Mouse (Mus musculus) gastrocnemius, postnatal 4 days (tissue): ENCODE measurements at regions not wholly inside any gene's neighbourhood (a gene's known extent, or its start where the extent isn't known, plus 50 kb on each side); places are given as distances from the start of the nearest gene placed in this dataset.

Experiments used
- DNase-seq, 2 experiments: peaks; one replicate each; pipeline ENCODE4 v3.0.0; 2021 to 2022; ENCODE audit warnings: low spot score in 2 of 2, mixed read lengths in 2 of 2

- no peak for DNase-seq
These were observed 1514.0 kb upstream of the Lrrc6 start for GRCm38 (mm10) chr15:68014605-68015305.

- DNase-seq = no peak
These were observed 1510.5 kb upstream of the Lrrc6 start for GRCm38 (mm10) chr15:68011162-68011561.

GRCm38 (mm10) chr15:68010189-68010588 is 1509.5 kb upstream of the Lrrc6 start:
- DNase-seq = no peak

- DNase-seq = no peak
These were observed 1504.1 kb upstream of the Lrrc6 start for GRCm38 (mm10) chr15:68004798-68005197.

GRCm38 (mm10) chr15:67996532-67996931 is 1495.8 kb upstream of the Lrrc6 start:
- no peak for DNase-seq

GRCm38 (mm10) chr15:67989428-67990272 is 1488.9 kb upstream of the Lrrc6 start:
- no peak for DNase-seq

GRCm38 (mm10) chr15:67987941-67988340 is 1487.2 kb upstream of the Lrrc6 start:
- no peak for DNase-seq

- peak in 1 of 2 experiments; percentile 14 for DNase-seq
These were observed 1482.5 kb upstream of the Lrrc6 start for GRCm38 (mm10) chr15:67983253-67983652.

- DNase-seq = no peak
These were observed 1481.2 kb upstream of the Lrrc6 start for GRCm38 (mm10) chr15:67981876-67982275.

- no peak for DNase-seq
These were observed 1478.7 kb upstream of the Lrrc6 start for GRCm38 (mm10) chr15:67979451-67979850.

GRCm38 (mm10) chr15:67977210-67977609 is 1476.5 kb upstream of the Lrrc6 start:
- no peak for DNase-seq

- DNase-seq = no peak
These were observed 1471.3 kb upstream of the Lrrc6 start for GRCm38 (mm10) chr15:67971998-67972397.

GRCm38 (mm10) chr15:67954216-67954615 is 1453.5 kb upstream of the Lrrc6 start:
- DNase-seq = no peak

- no peak for DNase-seq
These were observed 1449.8 kb upstream of the Lrrc6 start for GRCm38 (mm10) chr15:67950281-67951040.

GRCm38 (mm10) chr15:67944330-67945082 is 1443.8 kb upstream of the Lrrc6 start:
- no peak for DNase-seq

GRCm38 (mm10) chr15:67943046-67943445 is 1442.3 kb upstream of the Lrrc6 start:
- DNase-seq = no peak

GRCm38 (mm10) chr15:67940510-67940909 is 1439.8 kb upstream of the Lrrc6 start:
- DNase-seq = no peak

GRCm38 (mm10) chr15:67924885-67925284 is 1424.2 kb upstream of the Lrrc6 start:
- no peak for DNase-seq

GRCm38 (mm10) chr15:67907034-67907433 is 1406.3 kb upstream of the Lrrc6 start:
- no peak for DNase-seq

- DNase-seq = no peak
These were observed 1404.6 kb upstream of the Lrrc6 start for GRCm38 (mm10) chr15:67905279-67905678.

GRCm38 (mm10) chr15:67904646-67905045 is 1403.9 kb upstream of the Lrrc6 start:
- no peak for DNase-seq
